8 mouse cellular contexts compared by ENCODE assay signal in the genomic region with DNA sequence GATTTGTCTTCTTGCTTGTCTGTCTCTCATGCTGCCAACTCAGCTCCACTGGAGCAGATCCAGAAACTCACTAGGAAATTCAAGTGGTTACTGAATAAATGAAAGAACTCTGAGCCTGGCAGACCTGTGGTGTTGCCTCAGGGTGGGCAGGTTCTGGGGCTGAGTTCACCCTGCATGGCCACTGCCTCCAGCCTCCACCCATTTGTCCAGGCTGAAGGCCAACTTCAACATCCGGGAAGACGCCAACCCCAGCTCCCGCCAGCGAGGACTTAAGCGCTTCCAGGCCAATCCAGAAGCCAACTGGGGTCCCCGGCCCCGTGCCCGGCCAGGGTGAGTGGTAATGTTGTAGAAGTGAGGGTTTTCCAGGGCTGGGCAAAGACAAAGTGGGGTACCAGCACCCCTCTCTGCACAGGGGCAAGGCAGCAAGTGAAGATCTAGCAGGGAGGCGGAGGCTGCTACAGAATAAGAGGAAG. TPM values are rescaled to one million over a fixed set of nuclear protein-coding genes. Genes with fewer than 3 reads are reported as not detected.
DNase-seq lines count a peak whose midpoint lies in the region; ATAC-seq lines count a peak whose summit lies in the region.

No protein-coding gene starts in this region.

- H3K27me3 ChIP-seq in embryonic facial prominence, embryonic 12.5 days, result peaks cover 31% of the 10 kb centered on the region
- H3K27me3 ChIP-seq in embryonic facial prominence, embryonic 10.5 days (replicated peaks; ENCODE audit: low read depth, poor library complexity, severe bottlenecking), result peaks cover 45% of the 10 kb centered on the region
- peaks cover 20% of the 10 kb centered on the region for H3K27me3 ChIP-seq in heart, embryonic 12.5 days (replicated peaks)
- peaks cover 17% of the 10 kb centered on the region for H3K27me3 ChIP-seq in limb, embryonic 15.5 days

- no peak overlapping the region for H3K4me3 ChIP-seq in embryonic facial prominence, embryonic 12.5 days
- no peak overlapping the region for H3K4me3 ChIP-seq in embryonic facial prominence, embryonic 10.5 days
- H3K4me3 ChIP-seq in heart, embryonic 12.5 days, result no peak overlapping the region
- no peak overlapping the region for H3K4me3 ChIP-seq in limb, embryonic 15.5 days

- ATAC-seq in embryonic facial prominence, embryonic 12.5 days (ENCODE audit: insufficient number of reproducible peaks, insufficient read depth, low FRiP score, low TSS enrichment), result no peak
- ATAC-seq in heart, embryonic 12.5 days (ENCODE audit: insufficient number of reproducible peaks, low FRiP score), result no peak
- ATAC-seq in limb, embryonic 15.5 days (ENCODE audit: insufficient number of reproducible peaks, low FRiP score, low TSS enrichment, low read depth), result 0 out of 2 replicates have a peak, but pooled peaks have one; percentile 22
- ATAC-seq in megakaryocyte-erythroid progenitor cell, adult 5-6 weeks (replicated peaks; ENCODE audit: low FRiP score, low TSS enrichment, poor library complexity, severe bottlenecking), result no peak
- ATAC-seq in erythroid progenitor cell, adult 5-6 weeks (replicated peaks; ENCODE audit: low FRiP score, poor library complexity, severe bottlenecking), result no peak

- no peak overlapping the region for H3K4me2 ChIP-seq in embryonic facial prominence, embryonic 12.5 days (replicated peaks)
- peak overlapping the region; percentile 9; the same call in 1 of the 2 replicates for H3K4me2 ChIP-seq in heart, embryonic 12.5 days
- no peak overlapping the region for H3K4me2 ChIP-seq in limb, embryonic 15.5 days

- no peak for DNase-seq in embryonic facial prominence, embryonic 10.5 days (ENCODE audit: low spot score)
- peak; percentile 27 for DNase-seq in thymus, postnatal 14 days
- no peak for DNase-seq in thymus, postnatal 10 days (ENCODE audit: low spot score in 2 of 2)

- no peaks in the 10 kb centered on the region for H3K9me3 ChIP-seq in embryonic facial prominence, embryonic 12.5 days
- H3K9me3 ChIP-seq in embryonic facial prominence, embryonic 10.5 days, result no peaks in the 10 kb centered on the region
- H3K9me3 ChIP-seq in heart, embryonic 12.5 days (replicated peaks), result no peaks in the 10 kb centered on the region
- H3K9me3 ChIP-seq in limb, embryonic 15.5 days, result no peaks in the 10 kb centered on the region

- peaks cover 55% of the 10 kb centered on the region for H3K36me3 ChIP-seq in embryonic facial prominence, embryonic 12.5 days
- H3K36me3 ChIP-seq in embryonic facial prominence, embryonic 10.5 days (replicated peaks), result peaks cover 64% of the 10 kb centered on the region
- H3K36me3 ChIP-seq in heart, embryonic 12.5 days, result peaks cover 53% of the 10 kb centered on the region
- H3K36me3 ChIP-seq in limb, embryonic 15.5 days, result peaks cover 48% of the 10 kb centered on the region

- no peak overlapping the region for H3K9ac ChIP-seq in embryonic facial prominence, embryonic 12.5 days
- H3K9ac ChIP-seq in heart, embryonic 12.5 days, result no peak overlapping the region
- no peak overlapping the region for H3K9ac ChIP-seq in limb, embryonic 15.5 days

- 0 out of 2 replicates have a peak, but pooled peaks cover 13% of the 10 kb centered on the region for H3K4me1 ChIP-seq in embryonic facial prominence, embryonic 12.5 days
- peaks cover 18% of the 10 kb centered on the region for H3K4me1 ChIP-seq in embryonic facial prominence, embryonic 10.5 days
- peaks cover 47% of the 10 kb centered on the region for H3K4me1 ChIP-seq in heart, embryonic 12.5 days (replicated peaks)
- peaks cover 42% of the 10 kb centered on the region for H3K4me1 ChIP-seq in limb, embryonic 15.5 days

- 0 out of 2 replicates have a peak overlapping the region, but pooled peaks have one; percentile 17 for H3K27ac ChIP-seq in embryonic facial prominence, embryonic 12.5 days
- H3K27ac ChIP-seq in embryonic facial prominence, embryonic 10.5 days (replicated peaks), result no peak overlapping the region
- H3K27ac ChIP-seq in heart, embryonic 12.5 days (ENCODE audit: poor library complexity, severe bottlenecking), result peak overlapping the region; percentile 91
- H3K27ac ChIP-seq in limb, embryonic 15.5 days, result peak overlapping the region; percentile 83

- WGBS in embryonic facial prominence, embryonic 12.5 days, result 91% methylated on average over 9 of the region's 9 CpGs
- WGBS in embryonic facial prominence, embryonic 10.5 days, result 92% methylated on average over 9 of the region's 9 CpGs
- 76% methylated on average over 9 of the region's 9 CpGs for WGBS in heart, embryonic 12.5 days
- 71% methylated on average over 9 of the region's 9 CpGs for WGBS in limb, embryonic 15.5 days

RNA-seq across cellular contexts. Expression of a gene that starts 2.3 kb away (rescaled TPM):
- polyA plus RNA-seq in embryonic facial prominence, embryonic 12.5 days (2016; fragmentation: Nextera tagmentation; extraction: Ambion mirVana), result 4.9 and 5.0 TPM in 2 replicates
- 4.3 and 5.5 TPM in 2 replicates for polyA plus RNA-seq in embryonic facial prominence, embryonic 10.5 days (2016; fragmentation: Nextera tagmentation; extraction: Ambion mirVana)
- polyA plus RNA-seq in heart, embryonic 12.5 days (2016; fragmentation: Nextera tagmentation; extraction: Ambion mirVana), result 18.1 and 19.7 TPM in 2 replicates
- 5.6 and 6.0 TPM in 2 replicates for polyA plus RNA-seq in limb, embryonic 15.5 days (2015; fragmentation: Nextera tagmentation; extraction: Ambion mirVana)
- total RNA-seq in megakaryocyte-erythroid progenitor cell, adult 5-6 weeks (2014; fragmentation: Nextera tagmentation), result 44.2 and 65.2 TPM in 2 replicates
- total RNA-seq in megakaryocyte-erythroid progenitor cell, adult 5-6 weeks (2017), result 9.5 and 10.1 TPM in 2 replicates
- 98.7 and 109 TPM in 2 replicates for total RNA-seq in erythroid progenitor cell, adult 5-6 weeks (2015; ENCODE audit: low replicate concordance)
- 54.7 and 70.5 TPM in 2 replicates for total RNA-seq in erythroid progenitor cell, adult 5-6 weeks (2017; ENCODE audit: low replicate concordance)

RNA-seq across cellular contexts. Expression of a gene that starts 11.3 kb away (rescaled TPM):
- polyA plus RNA-seq in embryonic facial prominence, embryonic 12.5 days (2016; fragmentation: Nextera tagmentation; extraction: Ambion mirVana), result 19.4 and 20.8 TPM in 2 replicates
- 30.4 and 30.8 TPM in 2 replicates for polyA plus RNA-seq in embryonic facial prominence, embryonic 10.5 days (2016; fragmentation: Nextera tagmentation; extraction: Ambion mirVana)
- polyA plus RNA-seq in heart, embryonic 12.5 days (2016; fragmentation: Nextera tagmentation; extraction: Ambion mirVana), result 20.9 and 21.3 TPM in 2 replicates
- polyA plus RNA-seq in limb, embryonic 15.5 days (2015; fragmentation: Nextera tagmentation; extraction: Ambion mirVana), result 13.5 and 13.8 TPM in 2 replicates
- 71.6 and 76.7 TPM in 2 replicates for total RNA-seq in megakaryocyte-erythroid progenitor cell, adult 5-6 weeks (2014; fragmentation: Nextera tagmentation)
- 35.8 and 51.5 TPM in 2 replicates for total RNA-seq in megakaryocyte-erythroid progenitor cell, adult 5-6 weeks (2017)
- total RNA-seq in erythroid progenitor cell, adult 5-6 weeks (2015; ENCODE audit: low replicate concordance), result 24.3 and 25.6 TPM in 2 replicates
- 11.8 and 16.9 TPM in 2 replicates for total RNA-seq in erythroid progenitor cell, adult 5-6 weeks (2017; ENCODE audit: low replicate concordance)

RNA-seq across cellular contexts. Expression of a gene that starts 12.9 kb away (rescaled TPM):
- polyA plus RNA-seq in embryonic facial prominence, embryonic 12.5 days (2016; fragmentation: Nextera tagmentation; extraction: Ambion mirVana), result 71.2 and 73.6 TPM in 2 replicates
- polyA plus RNA-seq in embryonic facial prominence, embryonic 10.5 days (2016; fragmentation: Nextera tagmentation; extraction: Ambion mirVana), result 69.1 and 71.2 TPM in 2 replicates
- polyA plus RNA-seq in heart, embryonic 12.5 days (2016; fragmentation: Nextera tagmentation; extraction: Ambion mirVana), result 46.2 and 49.5 TPM in 2 replicates
- polyA plus RNA-seq in limb, embryonic 15.5 days (2015; fragmentation: Nextera tagmentation; extraction: Ambion mirVana), result 63.3 and 64.5 TPM in 2 replicates
- total RNA-seq in megakaryocyte-erythroid progenitor cell, adult 5-6 weeks (2014; fragmentation: Nextera tagmentation), result 170 and 181 TPM in 2 replicates
- total RNA-seq in megakaryocyte-erythroid progenitor cell, adult 5-6 weeks (2017), result 94.9 and 126 TPM in 2 replicates
- total RNA-seq in erythroid progenitor cell, adult 5-6 weeks (2015; ENCODE audit: low replicate concordance), result 7.9 and 13.4 TPM in 2 replicates
- 18.4 and 23.1 TPM in 2 replicates for total RNA-seq in erythroid progenitor cell, adult 5-6 weeks (2017; ENCODE audit: low replicate concordance)

RNA-seq across cellular contexts. Expression of a gene that starts 23.8 kb away (rescaled TPM):
- polyA plus RNA-seq in embryonic facial prominence, embryonic 12.5 days (2016; fragmentation: Nextera tagmentation; extraction: Ambion mirVana), result 7.1 and 7.4 TPM in 2 replicates
- polyA plus RNA-seq in embryonic facial prominence, embryonic 10.5 days (2016; fragmentation: Nextera tagmentation; extraction: Ambion mirVana), result 1.6 and 3.6 TPM in 2 replicates
- polyA plus RNA-seq in heart, embryonic 12.5 days (2016; fragmentation: Nextera tagmentation; extraction: Ambion mirVana), result 5.4 and 6.9 TPM in 2 replicates
- 3.8 and 5.5 TPM in 2 replicates for polyA plus RNA-seq in limb, embryonic 15.5 days (2015; fragmentation: Nextera tagmentation; extraction: Ambion mirVana)
- total RNA-seq in megakaryocyte-erythroid progenitor cell, adult 5-6 weeks (2014; fragmentation: Nextera tagmentation), result 25.7 and 28.1 TPM in 2 replicates
- 8.2 and 11.4 TPM in 2 replicates for total RNA-seq in megakaryocyte-erythroid progenitor cell, adult 5-6 weeks (2017)
- 12.2 and 21.6 TPM in 2 replicates for total RNA-seq in erythroid progenitor cell, adult 5-6 weeks (2015; ENCODE audit: low replicate concordance)
- total RNA-seq in erythroid progenitor cell, adult 5-6 weeks (2017; ENCODE audit: low replicate concordance), result 1.1 and 13.2 TPM in 2 replicates

RNA-seq across cellular contexts. Expression of a gene that starts 36.3 kb away (rescaled TPM):
- polyA plus RNA-seq in embryonic facial prominence, embryonic 12.5 days (2016; fragmentation: Nextera tagmentation; extraction: Ambion mirVana), result 94.5 and 97.0 TPM in 2 replicates
- 140 and 148 TPM in 2 replicates for polyA plus RNA-seq in embryonic facial prominence, embryonic 10.5 days (2016; fragmentation: Nextera tagmentation; extraction: Ambion mirVana)
- 63.4 and 68.1 TPM in 2 replicates for polyA plus RNA-seq in heart, embryonic 12.5 days (2016; fragmentation: Nextera tagmentation; extraction: Ambion mirVana)
- polyA plus RNA-seq in limb, embryonic 15.5 days (2015; fragmentation: Nextera tagmentation; extraction: Ambion mirVana), result 80.6 and 81.7 TPM in 2 replicates
- total RNA-seq in megakaryocyte-erythroid progenitor cell, adult 5-6 weeks (2014; fragmentation: Nextera tagmentation), result 23.2 and 27.2 TPM in 2 replicates
- total RNA-seq in megakaryocyte-erythroid progenitor cell, adult 5-6 weeks (2017), result 47.1 and 60.7 TPM in 2 replicates
- total RNA-seq in erythroid progenitor cell, adult 5-6 weeks (2015; ENCODE audit: low replicate concordance), result 10.9 and 16.2 TPM in 2 replicates
- 7.6 and 8.1 TPM in 2 replicates for total RNA-seq in erythroid progenitor cell, adult 5-6 weeks (2017; ENCODE audit: low replicate concordance)
